11 mouse cellular contexts compared by ENCODE assay signal in genomic region chr5:126699314-126699713, GRCm38 (mm10).
DNase-seq lines count a peak whose midpoint lies in the region; ATAC-seq lines count a peak whose summit lies in the region.
"Had no signal": no experiment of that assay in that cellular context is flagged by ENCODE, and none has a peak within 500 bp of the region (broad histone marks: within the 10 kb centered on the region; RNA-seq: fewer than 3 reads in every experiment).

No protein-coding gene starts in this region.

- H3K4me3 ChIP-seq in kidney, embryonic 14.5 days (ENCODE audit: low read length), result no peak overlapping the region
- no peak overlapping the region for H3K4me3 ChIP-seq in midbrain, embryonic 14.5 days (replicated peaks; ENCODE audit: low read depth, low read length)
- H3K4me3 ChIP-seq in midbrain, embryonic 16.5 days (ENCODE audit: low read depth, low read length), result no peak overlapping the region
- H3K4me3 ChIP-seq: hindbrain, embryonic 12.5 days had no signal

- no peak for ATAC-seq in kidney, embryonic 14.5 days (ENCODE audit: low FRiP score, low TSS enrichment)
- no peak for ATAC-seq in midbrain, embryonic 14.5 days (ENCODE audit: low FRiP score, low TSS enrichment)
- ATAC-seq in midbrain, embryonic 16.5 days, result no peak

- DNase-seq in cerebellum, adult 9-10 months, result peak; percentile 4
- no peak for DNase-seq in cerebellum, adult 11 months
- peak; percentile 7 for DNase-seq in kidney, adult 18-20 months
- peak; percentile 70 for DNase-seq in midbrain, embryonic 14.5 days
- DNase-seq in retina, embryonic 14.5 days (ENCODE audit: low spot score), result peak; percentile 71
- DNase-seq in natural killer cell, adult 2 months (ENCODE audit: low spot score in 2 of 2), result no peak
- DNase-seq: gastrocnemius, postnatal 10 days had no signal

- H3K27me3 ChIP-seq in kidney, embryonic 14.5 days (ENCODE audit: control insufficient read depth, insufficient read depth, low read length), result no peaks in the 10 kb centered on the region
- no peaks in the 10 kb centered on the region for H3K27me3 ChIP-seq in midbrain, embryonic 14.5 days (ENCODE audit: control insufficient read depth, insufficient read depth, low read length)
- H3K27me3 ChIP-seq in midbrain, embryonic 16.5 days (ENCODE audit: control insufficient read depth, insufficient read depth, low read depth, low read length), result no peaks in the 10 kb centered on the region
- H3K27me3 ChIP-seq: hindbrain, embryonic 12.5 days had no signal

- H3K4me2 ChIP-seq in kidney, embryonic 14.5 days (replicated peaks; ENCODE audit: low read depth, low read length), result no peak overlapping the region
- H3K4me2 ChIP-seq in midbrain, embryonic 14.5 days (ENCODE audit: low read length), result no peak overlapping the region
- H3K4me2 ChIP-seq in midbrain, embryonic 16.5 days (ENCODE audit: low read length), result no peak overlapping the region
- H3K4me2 ChIP-seq: hindbrain, embryonic 12.5 days had no signal

- H3K4me1 ChIP-seq in kidney, embryonic 14.5 days (ENCODE audit: control insufficient read depth, insufficient read depth, low read length), result no peaks in the 10 kb centered on the region
- no peaks in the 10 kb centered on the region for H3K4me1 ChIP-seq in midbrain, embryonic 14.5 days (ENCODE audit: control insufficient read depth, insufficient read depth, low read length)
- H3K4me1 ChIP-seq in midbrain, embryonic 16.5 days (ENCODE audit: control insufficient read depth, insufficient read depth, low read length), result 0 out of 2 replicates have a peak, but pooled peaks cover 3% of the 10 kb centered on the region
- H3K4me1 ChIP-seq: hindbrain, embryonic 12.5 days had no signal

- 44% methylated on average over 4 of the region's 4 CpGs for WGBS in kidney, embryonic 14.5 days
- 52% methylated on average over 4 of the region's 4 CpGs for WGBS in midbrain, embryonic 14.5 days
- 50% methylated on average over 4 of the region's 4 CpGs for WGBS in midbrain, embryonic 16.5 days

- no peaks in the 10 kb centered on the region for H3K9me3 ChIP-seq in kidney, embryonic 14.5 days (ENCODE audit: control insufficient read depth, low read length)
- no peaks in the 10 kb centered on the region for H3K9me3 ChIP-seq in midbrain, embryonic 14.5 days (ENCODE audit: control insufficient read depth, low read length)
- H3K9me3 ChIP-seq in midbrain, embryonic 16.5 days (replicated peaks; ENCODE audit: control insufficient read depth, low read length, poor library complexity, severe bottlenecking), result no peaks in the 10 kb centered on the region
- H3K9me3 ChIP-seq: hindbrain, embryonic 12.5 days had no signal

- H3K36me3 ChIP-seq in kidney, embryonic 14.5 days (ENCODE audit: control insufficient read depth, insufficient read depth, low read length), result no peaks in the 10 kb centered on the region
- H3K36me3 ChIP-seq in midbrain, embryonic 14.5 days (ENCODE audit: control insufficient read depth, insufficient read depth, low read length), result no peaks in the 10 kb centered on the region
- H3K36me3 ChIP-seq in midbrain, embryonic 16.5 days (ENCODE audit: control insufficient read depth, insufficient read depth, low read length), result no peaks in the 10 kb centered on the region
- H3K36me3 ChIP-seq: hindbrain, embryonic 12.5 days had no signal

- H3K9ac ChIP-seq in kidney, embryonic 14.5 days (ENCODE audit: low read depth, low read length), result no peak overlapping the region
- H3K9ac ChIP-seq in midbrain, embryonic 14.5 days (replicated peaks; ENCODE audit: low read length), result no peak overlapping the region
- no peak overlapping the region for H3K9ac ChIP-seq in midbrain, embryonic 16.5 days (ENCODE audit: low read depth, low read length)
- H3K9ac ChIP-seq: hindbrain, embryonic 12.5 days had no signal

- no peak overlapping the region for H3K27ac ChIP-seq in kidney, embryonic 14.5 days (ENCODE audit: low read depth, low read length)
- no peak overlapping the region for H3K27ac ChIP-seq in midbrain, embryonic 14.5 days (replicated peaks; ENCODE audit: low read depth, low read length)
- H3K27ac ChIP-seq in midbrain, embryonic 16.5 days (ENCODE audit: low read length), result no peak overlapping the region
- H3K27ac ChIP-seq: hindbrain, embryonic 12.5 days; macrophage had no signal

Comparison
In these comparisons a context has a peak if more than half of its experiments do, and no peak if none do; other contexts are left out.
1. DNase-seq: peak in cerebellum, adult 9-10 months (single experiment), kidney, adult 18-20 months (single experiment), midbrain, embryonic 14.5 days (single experiment) and retina, embryonic 14.5 days (single experiment); none in cerebellum, adult 11 months (single experiment) and natural killer cell, adult 2 months (0 of 2).